Mouse (Mus musculus) lung, postnatal 4 days (tissue): ENCODE data around the gene Atat1.
"Not testable (repeated sequence)": the region's sequence is repeated elsewhere in the genome, so short reads cannot be mapped to it uniquely, and the experiment has no call there.

Experiments
- DNase-seq, 2 experiments: peaks; one replicate each; pipeline ENCODE4 v3.0.0; 2021

Atat1 gene

DNA sequence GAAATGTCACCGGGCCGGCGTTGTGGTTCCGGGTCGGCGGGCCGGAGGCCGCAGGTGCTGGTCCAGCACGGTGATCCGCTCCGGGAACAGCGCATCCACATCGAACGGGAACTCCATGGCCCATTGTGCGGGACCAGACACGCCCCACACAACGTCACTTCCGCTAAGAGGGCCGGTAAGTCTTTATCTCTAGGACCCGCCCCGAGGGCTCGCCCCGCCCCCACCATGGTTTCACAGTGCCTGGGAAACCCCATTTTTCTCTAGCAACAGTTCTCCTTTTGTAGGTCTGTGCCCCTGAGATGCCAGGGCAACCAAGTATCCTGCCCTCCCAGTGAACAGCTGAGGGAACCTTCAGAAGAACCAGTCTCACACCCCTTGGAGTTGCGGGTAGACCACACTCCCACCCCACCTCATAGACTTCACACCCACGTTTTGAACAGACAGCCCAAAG, at the start of gene Atat1:
Gene Atat1 (minus strand): TSS at position 157 of the 451 bp plus-strand sequence.
- DNase-seq, result peak; percentile 96 to 98

DNA sequence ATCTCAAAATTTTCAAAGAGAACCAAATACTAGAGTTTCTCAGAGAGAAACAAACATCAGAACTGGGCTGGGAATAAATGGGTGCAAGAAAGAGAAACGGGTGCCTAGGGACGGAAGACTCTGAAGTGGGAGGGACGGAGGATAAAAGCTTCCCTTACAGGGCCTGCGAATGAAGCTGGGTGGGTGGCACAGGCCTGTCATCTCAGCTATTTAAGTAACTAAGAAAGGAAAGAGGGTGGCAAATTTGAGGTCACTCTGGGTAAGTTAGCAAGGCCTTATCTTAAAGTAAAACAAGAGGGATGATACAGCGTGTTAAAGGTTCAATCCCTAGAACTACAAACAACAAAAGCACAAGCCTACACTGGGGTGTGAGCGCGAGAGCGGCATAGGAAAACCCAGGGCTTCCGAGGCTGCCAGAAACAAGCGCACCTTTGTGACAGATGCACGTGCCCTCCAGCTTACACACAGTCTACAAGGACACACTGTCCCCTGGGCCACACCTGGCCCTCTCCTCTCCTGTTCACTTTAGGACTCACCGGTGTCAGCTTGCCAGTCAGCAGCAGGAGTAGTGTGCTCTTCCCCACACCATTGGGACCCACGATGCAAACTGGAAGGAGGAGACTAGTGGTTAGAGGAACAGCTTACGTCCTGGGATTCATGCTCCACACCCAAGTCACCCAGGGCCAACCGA, 48.8 kb upstream of the Atat1 start:
- DNase-seq, result no peak

DNA sequence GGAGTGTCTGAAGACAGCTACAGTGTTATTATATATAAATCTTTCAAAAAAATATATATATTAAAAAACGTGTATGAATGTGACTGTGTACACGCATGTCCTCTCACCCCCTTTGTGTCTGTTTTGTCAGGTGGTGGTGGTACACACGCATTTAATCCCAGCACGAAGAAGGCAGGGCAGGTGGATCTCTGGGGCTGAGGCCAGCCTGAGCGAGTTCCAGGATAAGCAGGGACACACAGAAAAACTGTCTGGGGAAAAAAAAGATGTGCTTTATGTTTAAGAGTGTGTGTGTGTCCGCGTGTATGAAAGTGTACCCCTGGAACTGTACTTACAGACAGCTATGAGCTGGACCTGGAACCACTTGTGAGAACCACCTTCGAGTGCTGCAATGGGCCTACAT, 44.8 kb upstream of the Atat1 start:
- DNase-seq, result no peak

DNA sequence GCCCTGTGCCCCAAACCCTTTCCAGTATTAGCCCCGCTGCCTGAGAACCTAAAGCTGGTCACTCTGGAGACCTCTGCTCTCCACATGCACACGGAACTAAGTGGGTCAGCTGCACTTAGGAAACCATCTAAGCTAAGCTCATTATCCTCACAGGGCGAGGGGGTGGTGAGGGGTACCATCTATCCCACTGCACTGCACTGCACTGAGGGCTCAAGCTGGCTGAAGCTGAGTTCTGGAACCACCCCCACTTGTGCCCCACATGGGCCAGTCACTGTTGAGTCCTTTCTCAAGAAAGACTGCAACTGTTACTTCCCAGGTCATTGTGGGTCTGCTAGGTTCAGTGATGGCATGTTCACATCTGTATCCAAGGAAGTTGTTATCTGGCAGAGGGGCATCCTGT, 42.7 kb upstream of the Atat1 start:
- not testable (repeated sequence) for DNase-seq

DNA sequence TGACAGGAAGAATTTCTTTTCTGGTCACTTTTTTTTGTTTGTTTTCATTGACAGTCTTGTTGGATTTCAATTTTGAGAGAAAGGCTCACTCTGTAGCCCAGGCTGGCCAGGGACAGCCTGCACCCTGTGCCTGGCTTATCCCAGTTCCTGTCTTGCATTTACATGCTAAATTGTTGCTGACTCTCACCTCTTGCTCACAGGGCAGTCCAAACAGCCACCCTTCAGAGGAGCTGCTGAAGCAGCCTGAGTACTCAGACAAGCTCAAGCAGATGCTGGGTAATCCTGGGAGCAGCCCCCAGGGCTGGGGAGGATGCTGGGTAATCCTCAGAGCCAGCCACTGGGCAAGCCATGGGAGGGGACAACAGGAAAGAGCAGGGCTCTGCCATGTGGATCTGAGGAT, 41.1 kb upstream of the Atat1 start:
- not testable (repeated sequence) for DNase-seq

DNA sequence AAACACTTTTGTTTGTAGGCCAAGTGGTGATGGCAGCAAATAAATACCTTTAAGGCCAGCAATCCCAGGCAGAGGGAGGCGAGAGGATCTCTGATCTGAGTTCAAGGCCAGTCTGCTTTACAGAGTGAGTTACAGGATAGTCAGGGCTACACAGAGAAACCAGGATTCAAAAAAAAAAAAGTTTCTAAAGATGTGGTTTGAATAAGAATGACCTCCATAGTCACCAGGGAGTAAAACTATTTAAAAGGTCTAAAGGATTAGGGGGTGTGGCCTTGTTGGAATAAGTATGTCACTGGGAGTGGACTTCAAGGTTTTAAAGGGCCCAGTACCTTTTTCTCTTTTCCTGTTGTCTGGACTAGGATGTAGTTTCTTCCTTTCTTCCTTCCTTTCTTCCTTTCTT, 30.1 kb upstream of the Atat1 start:
- DNase-seq, result no peak

DNA sequence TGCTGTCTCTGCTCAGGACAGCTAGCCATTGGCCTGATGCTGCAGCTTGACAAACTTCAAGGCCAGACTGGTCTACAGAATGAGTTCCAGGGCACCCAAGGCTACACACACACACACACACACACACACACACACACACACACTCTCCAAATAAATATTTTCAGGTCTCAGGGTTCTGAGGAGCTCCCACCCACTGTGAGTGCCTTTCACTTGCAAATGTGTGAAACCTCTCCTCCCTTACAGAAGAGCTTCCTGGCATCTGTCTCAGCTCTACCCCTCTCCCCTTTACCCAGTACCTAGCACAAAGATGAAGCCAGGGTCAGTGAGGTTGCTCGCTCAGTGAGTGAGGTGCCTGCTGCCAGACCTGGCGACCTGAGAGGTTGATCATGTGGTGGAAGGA, 29.2 kb upstream of the Atat1 start:
- DNase-seq, result no peak

DNA sequence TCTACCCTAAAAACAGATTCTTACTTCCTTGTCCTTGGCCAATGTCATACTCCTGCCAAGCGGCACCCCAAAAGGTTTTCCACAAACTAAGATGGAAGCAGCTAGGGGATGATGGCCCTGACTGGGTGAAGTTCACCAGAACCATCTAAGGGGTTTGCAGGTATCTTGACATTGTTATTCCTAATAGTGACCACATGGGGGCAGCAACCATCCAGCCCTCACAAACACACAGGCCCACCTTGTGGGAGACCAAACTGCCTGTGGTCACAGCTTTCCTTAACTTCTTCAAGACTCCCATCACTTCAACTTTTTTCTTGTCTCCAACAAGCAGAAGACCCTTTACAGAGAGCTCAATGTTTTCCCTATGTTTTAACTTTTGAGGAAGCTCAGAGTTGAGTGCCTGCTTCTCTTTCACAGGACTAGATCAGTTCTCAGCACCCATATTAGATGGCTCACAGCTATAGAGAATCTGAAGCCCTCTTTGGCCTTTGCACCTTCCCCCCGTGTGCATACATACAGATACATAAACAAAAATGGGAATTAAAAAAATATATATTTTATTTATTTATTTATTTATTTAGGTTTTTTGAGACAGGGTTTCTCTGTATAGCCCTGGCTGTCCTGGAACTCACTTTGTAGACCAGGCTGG, 27.9 kb upstream of the Atat1 start:
- peak in 1 of 2 experiments; percentile 51 for DNase-seq

DNA sequence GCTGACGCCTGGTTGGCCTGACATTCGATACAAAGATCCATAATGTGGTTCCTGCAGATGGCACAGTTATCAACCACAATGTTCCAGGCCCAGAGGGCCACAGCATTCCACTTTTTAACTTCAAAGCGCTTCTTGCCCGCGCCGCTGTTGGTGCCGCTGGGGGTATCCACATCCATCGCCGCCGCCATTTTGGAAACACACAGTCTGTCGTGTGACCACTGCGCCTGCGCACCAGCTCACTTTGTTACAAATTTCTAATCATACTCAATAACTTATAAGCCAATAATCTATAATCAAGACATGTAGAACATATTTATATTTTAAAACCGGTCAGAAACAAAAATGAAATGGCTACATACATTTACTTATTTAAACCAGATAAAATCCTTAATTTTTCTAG, 25.9 kb upstream of the Atat1 start:
- not testable (repeated sequence) for DNase-seq

DNA sequence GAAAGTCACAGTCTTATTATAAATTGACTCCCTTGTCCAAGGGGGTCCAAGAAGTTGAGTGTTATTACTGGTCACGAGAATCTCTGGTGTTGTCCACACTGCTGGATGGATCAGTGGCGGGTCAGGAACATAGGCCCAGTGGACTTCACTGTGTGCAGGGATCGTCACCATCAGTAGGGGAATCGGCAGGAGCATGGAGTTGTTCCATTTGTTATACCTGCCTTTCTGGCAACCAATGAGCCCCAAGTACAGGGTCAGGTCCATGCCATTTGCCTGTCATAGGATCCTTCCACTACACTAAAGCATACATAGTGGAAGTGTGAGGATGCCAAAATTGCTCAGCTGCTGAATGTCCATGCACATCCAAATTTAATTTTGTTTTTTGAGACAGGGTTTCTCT, 22.7 kb upstream of the Atat1 start:
- DNase-seq, result no peak

DNA sequence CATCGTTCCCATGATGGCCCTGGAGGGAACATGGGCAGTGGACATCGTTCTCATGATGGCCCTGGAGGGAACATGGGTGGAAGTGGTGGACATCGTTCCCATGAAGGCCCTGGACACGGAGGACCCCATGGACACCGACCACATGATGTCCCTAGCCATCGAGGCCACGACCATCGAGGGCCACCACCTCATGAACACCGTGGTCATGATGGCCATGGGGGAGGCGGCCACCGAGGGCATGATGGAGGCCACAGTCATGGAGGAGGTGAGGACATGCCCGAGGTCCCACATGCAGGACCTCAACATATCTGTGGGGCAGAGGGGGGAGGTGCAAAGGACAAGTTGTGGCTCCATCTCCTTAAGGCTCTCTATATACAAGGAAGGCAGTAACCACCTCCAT, 20.8 kb upstream of the Atat1 start:
- no peak for DNase-seq

DNA sequence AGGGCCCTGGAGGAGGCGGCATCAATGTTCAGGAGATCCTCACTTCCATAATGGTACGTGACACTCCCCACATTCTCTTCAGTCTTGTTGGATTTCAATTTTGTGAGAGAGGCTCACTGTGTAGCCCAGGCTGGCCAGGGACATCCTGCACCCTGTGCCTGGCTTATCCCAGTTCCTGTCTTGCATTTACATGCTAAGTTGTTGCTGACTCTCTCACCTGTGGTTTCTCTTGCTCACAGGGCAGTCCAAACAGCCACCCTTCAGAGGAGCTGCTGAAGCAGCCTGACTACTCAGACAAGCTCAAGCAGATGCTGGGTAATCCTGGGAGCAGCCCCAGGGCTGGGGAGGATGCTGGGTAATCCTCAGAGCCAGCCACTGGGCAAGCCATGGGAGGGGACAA, 19.7 kb upstream of the Atat1 start:
- DNase-seq, result no peak

DNA sequence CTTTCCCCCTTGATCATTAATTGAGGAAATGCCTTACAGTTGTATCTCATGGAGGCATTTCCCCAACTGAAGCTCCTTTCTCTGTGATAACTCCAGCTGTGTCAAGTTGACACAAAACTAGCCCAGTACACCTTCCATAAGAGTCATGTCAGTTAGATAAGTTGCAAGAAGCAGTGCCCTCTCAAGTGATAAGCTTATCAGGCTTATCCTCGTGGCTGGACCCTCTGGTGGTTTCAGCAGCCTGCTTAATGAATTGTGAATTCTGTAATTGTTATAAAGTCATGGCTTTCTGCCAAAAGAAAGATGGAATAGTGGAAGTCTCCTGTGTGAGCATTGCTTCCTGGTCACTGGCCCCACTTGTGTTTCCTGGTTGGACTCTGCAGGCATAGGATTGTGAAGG, 17.6 kb upstream of the Atat1 start:
- DNase-seq, result no peak

DNA sequence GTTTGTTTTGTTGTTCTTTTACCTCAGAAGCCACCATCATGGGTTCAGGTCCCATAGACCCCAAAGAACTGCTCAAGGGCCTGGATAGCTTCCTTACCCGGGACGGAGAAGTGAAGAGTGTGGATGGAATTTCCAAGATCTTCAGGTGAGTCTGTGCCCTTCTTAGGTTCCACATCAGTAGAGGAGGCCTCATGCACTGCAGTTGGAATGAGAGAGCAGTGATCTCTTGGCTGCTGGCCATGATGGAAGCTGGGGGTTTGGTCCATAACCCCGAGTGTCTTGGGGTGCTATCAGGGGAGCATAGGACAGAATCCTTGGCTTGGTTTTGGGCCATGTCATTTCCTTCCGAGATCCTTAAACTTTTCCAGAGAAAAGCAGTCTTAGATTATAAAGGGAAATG, 13.4 kb upstream of the Atat1 start:
- DNase-seq, result no peak

DNA sequence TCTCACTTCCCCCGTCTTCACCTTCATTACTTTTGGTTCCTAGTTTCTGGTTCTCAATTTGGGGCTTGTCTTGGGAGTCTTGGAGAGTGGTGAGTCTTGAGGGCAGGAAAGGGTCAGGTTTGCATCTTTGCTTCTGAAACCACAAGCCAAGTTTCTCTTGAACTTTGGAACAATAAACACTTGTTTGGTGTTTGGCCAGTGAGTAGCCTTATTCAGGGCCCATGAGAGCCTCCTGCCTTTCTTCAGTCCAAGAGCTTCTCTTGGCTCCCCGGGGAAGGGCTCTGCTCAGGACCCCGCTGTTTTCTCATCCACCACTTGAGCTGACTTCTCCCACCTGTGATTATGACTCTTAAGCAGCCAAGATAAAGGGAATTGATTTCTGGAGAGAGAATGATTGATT, 12.7 kb upstream of the Atat1 start:
- no peak for DNase-seq

DNA sequence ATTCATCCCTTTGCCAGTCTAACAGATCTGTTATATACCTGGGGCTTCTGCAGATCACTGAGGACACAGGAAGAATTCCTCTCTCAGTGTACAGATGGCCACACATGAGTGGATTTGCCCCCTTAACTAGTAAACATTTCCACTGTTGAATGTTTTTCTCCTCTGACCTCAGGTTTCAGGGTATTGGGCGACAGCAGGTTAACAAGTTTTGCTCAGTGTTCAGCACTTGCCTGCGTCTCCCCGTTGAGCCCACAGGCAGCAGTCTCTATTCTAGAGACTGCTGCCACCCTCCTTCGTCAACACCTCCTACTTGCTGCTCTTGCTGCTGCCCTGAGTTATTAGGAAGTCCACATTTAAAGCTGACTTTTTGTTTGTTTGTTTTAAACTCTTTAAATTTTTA, 11.8 kb upstream of the Atat1 start:
- DNase-seq, result no peak

DNA sequence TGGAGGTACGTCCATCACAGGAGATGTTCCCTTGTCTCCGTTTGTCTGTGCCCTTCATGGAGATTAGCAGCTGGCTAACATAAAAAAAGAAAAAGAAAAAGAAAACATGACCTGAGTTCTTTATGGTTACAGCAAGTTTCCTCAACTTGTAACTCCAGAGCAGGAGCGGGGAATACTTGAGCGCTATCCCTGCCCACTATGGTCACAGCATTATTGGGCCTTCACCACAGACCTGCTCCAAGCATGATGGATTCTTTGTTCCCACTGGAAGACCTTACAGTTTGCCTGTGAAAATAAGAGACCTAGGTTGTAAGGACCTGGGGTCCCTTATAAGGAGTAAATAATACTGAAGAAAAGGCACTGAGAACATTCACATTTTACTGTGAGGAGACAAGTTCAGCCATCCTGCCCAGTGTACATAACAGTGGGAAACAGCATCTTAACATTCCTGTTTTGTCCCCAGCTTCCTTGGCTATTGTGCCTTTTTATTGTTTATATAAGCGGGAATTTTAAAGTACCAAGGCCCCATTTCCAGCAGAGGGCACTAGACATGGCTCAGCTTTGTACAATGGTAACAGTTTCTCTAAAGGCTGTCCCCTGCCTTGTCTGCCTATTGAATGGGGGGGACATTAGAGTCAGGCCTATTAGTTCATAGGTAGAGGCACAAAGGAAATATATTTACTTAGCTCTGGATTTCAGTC, 11.1 kb upstream of the Atat1 start:
- peak in 1 of 2 experiments; percentile 69 for DNase-seq

DNA sequence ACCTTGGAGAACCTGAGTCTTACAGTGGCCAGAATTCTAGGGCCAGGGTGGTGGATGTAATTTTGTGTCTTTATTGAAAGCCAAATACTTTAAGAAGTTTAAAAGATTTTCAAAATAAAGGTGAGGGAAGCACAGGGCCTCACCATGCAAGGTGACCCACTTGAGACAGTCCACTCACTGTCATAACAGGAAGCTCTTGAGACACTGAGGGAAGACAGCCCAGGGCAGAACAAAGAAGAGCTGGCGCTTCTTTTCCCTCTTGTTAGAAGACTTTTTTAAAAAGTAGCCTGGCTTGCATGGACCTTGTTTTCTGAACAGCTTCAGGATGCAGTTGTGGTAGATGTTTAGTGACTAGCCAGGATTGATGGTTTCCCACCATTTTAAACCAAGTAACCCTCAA, 10.5 kb upstream of the Atat1 start:
- DNase-seq, result no peak

DNA sequence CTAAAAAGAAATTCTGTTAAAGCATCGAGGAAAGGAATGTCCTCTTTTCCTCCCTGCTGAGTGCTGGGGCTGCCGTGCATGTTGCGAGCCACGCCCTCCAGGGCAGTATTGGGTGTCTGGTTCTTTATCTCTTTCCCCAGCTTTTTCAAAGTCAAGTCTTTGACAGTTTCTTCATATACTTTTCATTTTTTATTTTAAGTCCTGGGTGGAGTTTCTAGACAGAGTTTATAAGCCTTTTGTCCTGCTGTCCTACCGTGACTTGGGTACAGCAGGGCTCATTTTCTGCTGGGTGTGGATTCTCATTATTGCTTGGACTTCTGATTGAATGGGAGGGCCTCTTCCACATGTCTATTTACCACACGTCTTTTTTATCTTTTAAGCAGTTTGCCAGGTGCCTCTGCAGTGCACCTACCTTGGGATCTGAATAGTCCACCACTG, 10.0 kb upstream of the Atat1 start:
- DNase-seq, result no peak

DNA sequence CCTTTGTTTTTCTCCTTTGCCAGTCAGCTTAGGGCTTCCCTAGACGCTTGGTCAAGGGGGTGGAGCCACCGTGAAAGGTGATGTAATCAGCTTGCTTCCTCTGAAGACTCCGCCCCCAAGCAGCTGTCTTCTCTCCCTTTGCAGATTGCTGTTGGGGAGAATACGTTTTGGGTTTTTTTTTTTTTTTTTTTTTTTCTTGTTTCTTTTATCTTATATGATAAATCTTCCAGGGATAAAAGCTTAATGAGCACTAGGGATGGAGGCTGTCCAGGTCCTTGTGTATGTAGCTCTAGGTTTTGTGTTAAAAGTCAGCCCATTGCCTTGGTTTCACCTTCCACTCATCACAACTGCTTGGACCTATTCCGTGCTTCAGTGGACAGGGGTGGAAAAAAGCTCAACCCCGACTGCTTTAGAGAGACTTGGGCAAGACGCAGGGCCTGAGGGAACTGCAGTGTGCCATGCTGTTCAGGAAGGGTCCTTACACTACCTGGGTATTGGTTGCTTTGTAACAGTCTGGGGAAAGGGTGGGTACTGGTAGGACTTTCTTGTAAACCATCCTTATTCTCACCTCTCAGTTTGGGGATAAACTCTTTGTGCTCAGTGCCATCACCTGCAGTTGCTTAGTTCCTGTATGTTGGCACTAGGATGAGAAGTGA, 9.3 kb upstream of the Atat1 start:
- peak; percentile 96 to 97 for DNase-seq

DNA sequence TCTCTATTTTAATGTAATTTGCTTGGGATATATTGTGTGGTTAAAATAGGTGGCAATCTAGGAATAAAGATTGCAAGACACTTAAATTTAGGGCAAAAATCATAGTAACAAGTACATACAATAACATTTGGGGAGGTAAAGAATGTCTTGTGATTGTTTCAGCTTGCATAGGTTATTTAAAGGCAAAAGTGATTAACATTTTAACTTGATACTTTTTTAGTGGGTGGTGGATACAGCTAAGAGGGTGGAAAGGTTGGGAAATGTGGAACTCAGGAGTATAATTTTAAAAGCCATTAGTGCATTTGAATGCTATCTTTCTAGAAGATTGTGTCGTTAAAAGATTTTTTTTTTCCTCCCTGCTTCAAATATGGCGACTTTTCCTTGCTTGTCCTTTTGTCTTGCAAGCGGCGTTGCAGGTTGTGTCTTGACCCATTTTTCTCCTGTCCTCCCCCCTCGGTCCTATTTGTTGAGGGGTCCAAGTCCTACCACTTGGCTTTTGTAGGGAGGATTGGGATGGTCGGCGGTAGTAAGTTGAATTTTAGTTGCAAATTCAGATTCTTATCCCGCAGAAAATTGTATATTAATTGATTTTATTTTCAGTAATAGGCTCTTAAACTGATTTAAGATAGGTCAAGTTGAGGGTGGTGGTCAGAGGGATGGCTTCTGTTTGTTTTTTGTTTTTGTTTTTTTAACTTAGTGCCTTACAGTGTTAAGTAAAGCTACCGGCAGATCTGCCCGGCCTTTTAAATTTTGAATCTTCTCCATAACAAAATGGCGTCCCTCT, 8.6 kb upstream of the Atat1 start:
- peak; percentile 53 to 67 for DNase-seq

DNA sequence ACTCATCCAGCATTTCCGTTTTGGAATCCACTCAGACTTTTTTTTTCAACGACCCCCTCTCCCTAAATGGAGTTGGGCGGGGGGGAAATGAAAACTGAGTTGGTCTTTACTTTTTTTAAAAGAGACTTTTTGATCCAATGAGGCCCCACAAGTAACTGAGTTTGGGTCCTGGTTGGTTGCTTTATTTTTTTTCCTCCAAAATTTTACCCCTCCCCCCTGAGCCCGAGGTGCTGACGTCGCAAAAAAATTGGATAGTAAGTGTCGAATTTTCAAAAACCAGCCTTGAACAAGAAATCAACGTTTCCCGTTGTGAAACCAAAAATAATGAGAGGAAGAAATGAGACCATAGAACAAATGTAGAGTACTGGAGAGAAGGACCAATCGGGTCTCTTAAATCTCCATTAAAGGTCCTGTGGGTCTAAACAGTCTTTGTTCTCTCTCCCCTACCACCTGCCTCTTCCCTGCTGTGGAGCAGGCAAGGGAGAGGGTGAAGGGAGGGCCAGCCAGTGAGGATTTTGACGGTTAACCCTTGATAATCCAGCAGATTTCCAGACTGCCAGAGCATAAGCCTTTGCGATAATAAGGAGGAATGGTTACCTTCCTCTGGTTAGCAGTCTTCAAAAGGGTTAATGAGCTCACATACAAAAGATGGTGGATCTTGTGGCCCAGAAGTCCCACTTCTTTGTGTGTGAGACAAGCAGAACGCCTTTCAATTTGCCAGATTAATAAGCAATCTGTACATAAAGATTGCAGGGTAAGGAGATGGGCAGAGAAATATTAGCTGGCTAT, 7.8 kb upstream of the Atat1 start:
- DNase-seq, result peak; percentile 56 to 62
